Mouse (Mus musculus): ENCODE data around the gene 4932438H23Rik.

Gene 4932438H23Rik

GRCm38 (mm10) chr16:91095022-91095421, at the start of gene 4932438H23Rik:
Gene 4932438H23Rik (minus strand): TSS chr16:91095122.
- no peak for DNase-seq

GRCm38 (mm10) chr16:91140991-91141630, 46.2 kb upstream of the 4932438H23Rik start:
- no peak for DNase-seq

- DNase-seq, result no peak
These were observed 45.5 kb upstream of the 4932438H23Rik start for GRCm38 (mm10) chr16:91140457-91140856.

- DNase-seq, result no peak
These were observed 45.1 kb upstream of the 4932438H23Rik start for GRCm38 (mm10) chr16:91140056-91140455.

- DNase-seq, result no peak
These were observed 44.6 kb upstream of the 4932438H23Rik start for GRCm38 (mm10) chr16:91139481-91139880.

- DNase-seq, result no peak
These were observed 43.8 kb upstream of the 4932438H23Rik start for GRCm38 (mm10) chr16:91138736-91139135.

GRCm38 (mm10) chr16:91138151-91138550, 43.2 kb upstream of the 4932438H23Rik start:
- no peak for DNase-seq

- no peak for DNase-seq
These were observed 41.7 kb upstream of the 4932438H23Rik start for GRCm38 (mm10) chr16:91136607-91137006.

- no peak for DNase-seq
These were observed 35.0 kb upstream of the 4932438H23Rik start for GRCm38 (mm10) chr16:91129916-91130315.

- no peak for DNase-seq
These were observed 33.5 kb upstream of the 4932438H23Rik start for GRCm38 (mm10) chr16:91128431-91128830.

GRCm38 (mm10) chr16:91126734-91127524, 32.0 kb upstream of the 4932438H23Rik start:
- DNase-seq, result no peak

GRCm38 (mm10) chr16:91124256-91124655, 29.3 kb upstream of the 4932438H23Rik start:
- no peak for DNase-seq

- no peak for DNase-seq
These were observed 28.9 kb upstream of the 4932438H23Rik start for GRCm38 (mm10) chr16:91123821-91124220.

- no peak for DNase-seq
These were observed 25.0 kb upstream of the 4932438H23Rik start for GRCm38 (mm10) chr16:91119879-91120278.

- no peak for DNase-seq
These were observed 21.8 kb upstream of the 4932438H23Rik start for GRCm38 (mm10) chr16:91116696-91117095.

GRCm38 (mm10) chr16:91116006-91116405, 21.1 kb upstream of the 4932438H23Rik start:
- DNase-seq, result no peak

- DNase-seq, result no peak
These were observed 16.1 kb upstream of the 4932438H23Rik start for GRCm38 (mm10) chr16:91110999-91111535.

GRCm38 (mm10) chr16:91107608-91108007, 12.7 kb upstream of the 4932438H23Rik start:
- no peak for DNase-seq

GRCm38 (mm10) chr16:91105481-91106051, 10.6 kb upstream of the 4932438H23Rik start:
- no peak for DNase-seq

- DNase-seq, result no peak
These were observed 10.0 kb upstream of the 4932438H23Rik start for GRCm38 (mm10) chr16:91104821-91105480.

- no peak for DNase-seq
These were observed 8.5 kb upstream of the 4932438H23Rik start for GRCm38 (mm10) chr16:91103386-91103785.

GRCm38 (mm10) chr16:91100484-91100883, 5.6 kb upstream of the 4932438H23Rik start:
- DNase-seq, result no peak

GRCm38 (mm10) chr16:91099444-91100065, 4.6 kb upstream of the 4932438H23Rik start:
- no peak for DNase-seq
